Mouse (Mus musculus) hindbrain, embryonic 10.5 days (tissue): ENCODE results near the gene Smpdl3b. TPM values are rescaled to one million over a fixed set of nuclear protein-coding genes. Genes with fewer than 3 reads are reported as not detected.
"Not testable (repeated sequence)": the region's sequence is repeated elsewhere in the genome, so short reads cannot be mapped to it uniquely, and the experiment has no call there.

Experiments used
- DNase-seq: peaks from one replicate; pipeline ENCODE4 v3.0.0-alpha.2; 2017; ENCODE audit warnings: low spot score
- H3K27ac ChIP-seq: fragments of 300-500 bp; sonication (generic); 2 replicates; pipeline ENCODE4 v1.5.1; 2016; ENCODE audit warnings: mild to moderate bottlenecking, moderate library complexity
- H3K27me3 ChIP-seq: fragments of 300-500 bp; sonication (generic); 2 replicates; pipeline ENCODE4 v1.6.1; 2016; ENCODE audit warnings: mild to moderate bottlenecking; ENCODE audit not compliant: poor library complexity, insufficient read depth, severe bottlenecking
- H3K36me3 ChIP-seq: fragments of 300-500 bp; sonication (generic); 2 replicates; pipeline ENCODE4 v1.6.1; 2016; ENCODE audit warnings: mild to moderate bottlenecking, moderate library complexity
- H3K4me1 ChIP-seq: fragments of 300-500 bp; sonication (generic); replicated peaks from 2 replicates; pipeline ENCODE4 v1.6.1; 2016; ENCODE audit warnings: mild to moderate bottlenecking
- H3K4me3 ChIP-seq: fragments of 300-500 bp; sonication (generic); 2 replicates; pipeline ENCODE4 v1.5.1; 2016; ENCODE audit warnings: mild to moderate bottlenecking, moderate library complexity
- H3K9me3 ChIP-seq: fragments of 300-500 bp; sonication (generic); 2 replicates; pipeline ENCODE4 v1.6.1; 2016; ENCODE audit warnings: mild to moderate bottlenecking, moderate library complexity
- WGBS: fragments of 180-500 bp; shearing (Covaris S2); methylation state at CpG from one replicate; pipeline ENCODE4 v1.1.7; 2016; 5-methylcytosine and 5-hydroxymethylcytosine counted together
- polyA plus RNA-seq: library from polyadenylated mRNA; unstranded; fragments of >200 nt; fragmentation: Nextera tagmentation; extraction: Ambion mirVana; gene quantifications from 2 replicates; pipeline ENCODE4 v1.2.1, GENCODE M21; 2016

Smpdl3b gene
- 1.9 and 3.0 TPM in 2 replicates for polyA plus RNA-seq

GRCm38 (mm10) chr4:132756974-132757373, at the start of gene Smpdl3b:
Gene Smpdl3b, minus strand, starts transcription at chr4:132757252.
- 2% methylated on average over 22 of the region's 22 CpGs for WGBS
- H3K27me3 ChIP-seq, result peaks cover 32% of the 10 kb centered on the region
- peaks cover 17% of the 10 kb centered on the region for H3K4me1 ChIP-seq
- peak; percentile 81 for DNase-seq
- no peaks in the 10 kb centered on the region for H3K36me3 ChIP-seq
- no peaks in the 10 kb centered on the region for H3K9me3 ChIP-seq
- H3K4me3 ChIP-seq, result peak within 1 kb of the TSS; percentile 55
- H3K27ac ChIP-seq, result peak within 1 kb of the TSS; percentile 79

- Histone ChIP-seq H3K36me3 (no peaks in the 10 kb centered on the region), H3K27ac (no peak overlapping the region), H3K4me3 (no peak overlapping the region), H3K4me1 (0 out of 2 replicates have a peak, but pooled peaks cover 2% of the 10 kb centered on the region), H3K27me3 (no peaks in the 10 kb centered on the region), H3K9me3 (peaks cover 9% of the 10 kb centered on the region)
- WGBS, result 89% methylated on average over 7 of the region's 7 CpGs
- no peak for DNase-seq
These were observed 49.7 kb upstream of the Smpdl3b start for GRCm38 (mm10) chr4:132806620-132807191.

- WGBS, result 89% methylated on average over 12 of the region's 12 CpGs
- H3K36me3 ChIP-seq, result no peaks in the 10 kb centered on the region
- 0 out of 2 replicates have a peak, but pooled peaks cover 2% of the 10 kb centered on the region for H3K4me1 ChIP-seq
- H3K27ac ChIP-seq, result no peak overlapping the region
- no peaks in the 10 kb centered on the region for H3K27me3 ChIP-seq
- peaks cover 2% of the 10 kb centered on the region; the same call in 1 of the 2 replicates for H3K9me3 ChIP-seq
- DNase-seq, result no peak
- no peak overlapping the region for H3K4me3 ChIP-seq
These were observed 48.6 kb upstream of the Smpdl3b start for GRCm38 (mm10) chr4:132805599-132806197.

GRCm38 (mm10) chr4:132805146-132805545, 48.1 kb upstream of the Smpdl3b start:
- Histone ChIP-seq H3K9me3 (no peaks in the 10 kb centered on the region), H3K27ac (no peak overlapping the region), H3K4me3 (no peak overlapping the region), H3K4me1 (0 out of 2 replicates have a peak, but pooled peaks cover 2% of the 10 kb centered on the region), H3K27me3 (no peaks in the 10 kb centered on the region), H3K36me3 (no peaks in the 10 kb centered on the region)
- DNase-seq, result no peak
- WGBS, result 81% methylated on average over 5 of the region's 5 CpGs

GRCm38 (mm10) chr4:132804331-132804730, 47.3 kb upstream of the Smpdl3b start:
- Histone ChIP-seq H3K36me3 (no peaks in the 10 kb centered on the region), H3K27ac (no peak overlapping the region), H3K4me1 (0 out of 2 replicates have a peak, but pooled peaks cover 2% of the 10 kb centered on the region), H3K9me3 (no peaks in the 10 kb centered on the region), H3K27me3 (no peaks in the 10 kb centered on the region), H3K4me3 (no peak overlapping the region)
- 93% methylated on average over 6 of the region's 6 CpGs for WGBS
- DNase-seq, result no peak

- H3K4me1 ChIP-seq, result 0 out of 2 replicates have a peak, but pooled peaks cover 2% of the 10 kb centered on the region
- no peaks in the 10 kb centered on the region for H3K36me3 ChIP-seq
- H3K27me3 ChIP-seq, result no peaks in the 10 kb centered on the region
- WGBS, result 95% methylated on average over 7 of the region's 7 CpGs
- no peaks in the 10 kb centered on the region for H3K9me3 ChIP-seq
- no peak overlapping the region for H3K27ac ChIP-seq
- DNase-seq, result no peak
- H3K4me3 ChIP-seq, result no peak overlapping the region
These were observed 46.8 kb upstream of the Smpdl3b start for GRCm38 (mm10) chr4:132803876-132804275.

- H3K4me3 ChIP-seq, result no peak overlapping the region
- WGBS, result 91% methylated on average over 5 of the region's 5 CpGs
- DNase-seq, result no peak
- no peaks in the 10 kb centered on the region for H3K9me3 ChIP-seq
- H3K27ac ChIP-seq, result no peak overlapping the region
- H3K27me3 ChIP-seq, result no peaks in the 10 kb centered on the region
- H3K4me1 ChIP-seq, result 0 out of 2 replicates have a peak, but pooled peaks cover 2% of the 10 kb centered on the region
- no peaks in the 10 kb centered on the region for H3K36me3 ChIP-seq
These were observed 46.2 kb upstream of the Smpdl3b start for GRCm38 (mm10) chr4:132803212-132803611.

GRCm38 (mm10) chr4:132802171-132802637, 45.2 kb upstream of the Smpdl3b start:
- Histone ChIP-seq H3K4me1 (0 out of 2 replicates have a peak, but pooled peaks cover 2% of the 10 kb centered on the region), H3K4me3 (no peak overlapping the region), H3K36me3 (no peaks in the 10 kb centered on the region), H3K9me3 (no peaks in the 10 kb centered on the region), H3K27ac (no peak overlapping the region), H3K27me3 (peaks cover 8% of the 10 kb centered on the region)
- 68% methylated on average over 16 of the region's 16 CpGs for WGBS
- DNase-seq, result no peak

- no peak for DNase-seq
- no peak overlapping the region for H3K27ac ChIP-seq
- WGBS, result 88% methylated on average over 18 of the region's 18 CpGs
- no peaks in the 10 kb centered on the region for H3K36me3 ChIP-seq
- 0 out of 2 replicates have a peak, but pooled peaks cover 2% of the 10 kb centered on the region for H3K4me1 ChIP-seq
- H3K4me3 ChIP-seq, result no peak overlapping the region
- H3K9me3 ChIP-seq, result no peaks in the 10 kb centered on the region
- peaks cover 13% of the 10 kb centered on the region for H3K27me3 ChIP-seq
These were observed 44.4 kb upstream of the Smpdl3b start for GRCm38 (mm10) chr4:132801176-132802077.

GRCm38 (mm10) chr4:132799845-132800244, 42.8 kb upstream of the Smpdl3b start:
- Histone ChIP-seq H3K27ac (no peak overlapping the region), H3K9me3 (no peaks in the 10 kb centered on the region), H3K27me3 (peaks cover 28% of the 10 kb centered on the region), H3K4me3 (no peak overlapping the region), H3K4me1 (peaks cover 15% of the 10 kb centered on the region), H3K36me3 (no peaks in the 10 kb centered on the region)
- DNase-seq, result no peak
- 91% methylated on average over 4 of the region's 4 CpGs for WGBS

- Histone ChIP-seq H3K27me3 (peaks cover 36% of the 10 kb centered on the region), H3K4me1 (peaks cover 27% of the 10 kb centered on the region)
- H3K27ac ChIP-seq, DNase-seq, H3K9me3 ChIP-seq, H3K36me3 ChIP-seq, H3K4me3 ChIP-seq: not testable (repeated sequence)
- WGBS, result 82% methylated on average over 3 of the region's 3 CpGs
These were observed 41.6 kb upstream of the Smpdl3b start for GRCm38 (mm10) chr4:132798666-132799065.

- no peaks in the 10 kb centered on the region for H3K9me3 ChIP-seq
- WGBS, result 72% methylated on average over 4 of the region's 4 CpGs
- H3K36me3 ChIP-seq, result no peaks in the 10 kb centered on the region
- peaks cover 36% of the 10 kb centered on the region for H3K27me3 ChIP-seq
- H3K27ac ChIP-seq, result no peak overlapping the region
- H3K4me1 ChIP-seq, result peaks cover 27% of the 10 kb centered on the region
- no peak overlapping the region for H3K4me3 ChIP-seq
- DNase-seq, result no peak
These were observed 41.0 kb upstream of the Smpdl3b start for GRCm38 (mm10) chr4:132798028-132798427.
